Mouse (Mus musculus) neutrophil, adult 83 days (primary cell): ENCODE data around the gene Lce1m. TPM values are rescaled to one million over a fixed set of nuclear protein-coding genes. Genes with fewer than 3 reads are reported as not detected.

ENCODE experiments used
- total RNA-seq, 2 experiments: library from RNA; stranded (reverse); gene quantifications; one replicate each; pipeline ENCODE4 v1.2.4; 2023

Gene Lce1m
- total RNA-seq: not detected

GRCm38 (mm10) chr3:93018960-93019359 is at the start of gene Lce1m:
Lce1m (minus strand) TSS chr3:93019060.

GRCm38 (mm10) chr3:93068523-93068922 is 49.7 kb upstream of the Lce1m start, which contains the start of gene Gm4858:
Gm4858 (plus strand) TSS chr3:93068823.

GRCm38 (mm10) chr3:93015460-93016104 is 3.3 kb downstream of the Lce1m start, which contains the start of gene Crct1:
Crct1 (minus strand) TSS chr3:93015687.

DNA sequence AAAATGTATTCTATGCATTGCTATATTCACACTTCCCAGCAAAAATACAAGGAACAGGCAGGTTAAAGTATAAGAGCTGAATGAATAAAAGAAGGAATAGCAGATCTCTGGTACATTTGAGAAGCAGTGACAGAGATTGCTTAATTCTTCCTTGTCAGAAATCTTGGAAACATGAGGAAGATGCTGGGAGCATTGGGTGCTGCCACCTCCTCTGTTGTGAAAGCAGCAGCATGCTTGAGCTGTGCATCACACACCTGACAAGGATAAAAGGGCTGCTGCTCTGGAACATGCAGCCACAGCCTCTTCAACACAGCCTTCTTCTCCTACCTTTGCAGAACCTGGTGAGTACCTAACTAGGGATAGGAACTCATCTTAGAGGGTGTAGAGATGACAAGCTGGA is 26.9 kb downstream of the Lce1m start, which contains the start of gene Lce3f:
Gene Lce3f (plus strand): TSS at position 301 of the 400 bp plus-strand sequence.

Other genes starting within 250 kb of the Lce1m start
- not detected for gene Lce1i, start 240.2 kb downstream of the Lce1m start, total RNA-seq
- not detected for gene Lce1j, start 228.5 kb downstream of the Lce1m start, total RNA-seq
- gene Lce1k, start 211.2 kb downstream of the Lce1m start, total RNA-seq: not detected
- gene Kprp, start 191.8 kb downstream of the Lce1m start, total RNA-seq: not detected
- not detected for gene Lce1l, start 167.8 kb downstream of the Lce1m start, total RNA-seq
- gene 2310050C09Rik, start 148.8 kb downstream of the Lce1m start, total RNA-seq: not detected
- not detected for gene Lce3a, start 92.8 kb downstream of the Lce1m start, total RNA-seq
- not detected for gene Lce3b, start 86.1 kb downstream of the Lce1m start, total RNA-seq
- gene Lce3c, start 74.6 kb downstream of the Lce1m start, total RNA-seq: not detected
- not detected for gene Lce3d, start 61.7 kb downstream of the Lce1m start, total RNA-seq
- gene Lce3e, start 52.0 kb downstream of the Lce1m start, total RNA-seq: not detected
- not detected for gene Lce3f, start 26.8 kb downstream of the Lce1m start, total RNA-seq
- gene Crct1, start 3.4 kb downstream of the Lce1m start, total RNA-seq: not detected
- not detected for gene Gm4858, start 49.8 kb upstream of the Lce1m start, total RNA-seq
- not detected for gene Crnn, start 125.7 kb upstream of the Lce1m start, total RNA-seq
- not detected for gene Flg2, start 178.2 kb upstream of the Lce1m start, total RNA-seq